Mouse (Mus musculus) common myeloid progenitor, adult 5-6 weeks (primary cell): ENCODE data around the gene Kdm2b. TPM values are rescaled to one million over a fixed set of nuclear protein-coding genes. Genes with fewer than 3 reads are reported as not detected.

Experiments used
- ATAC-seq: replicated peaks from 2 replicates; pipeline ENCODE4 v1.8.0; 2016; ENCODE audit warnings: low read depth, mild to moderate bottlenecking, moderate TSS enrichment, inconsistent platforms; ENCODE audit not compliant: poor library complexity, severe bottlenecking
- total RNA-seq: library from RNA; stranded (forward); fragments of 200-1000, 187-1606 nt; gene quantifications from 2 replicates; pipeline ENCODE4 v1.2.3, GENCODE M21; 2017

The Kdm2b gene
- total RNA-seq, 1 experiment from 2014 or later: 60.6 TPM

- ATAC-seq: no peak
Measured at GRCm38 (mm10) chr5:122935810-122936209, 53.8 kb downstream of the Kdm2b start.

- ATAC-seq: no peak
Measured at GRCm38 (mm10) chr5:122930991-122931390, 58.6 kb downstream of the Kdm2b start.

- 0 out of 2 replicates have a peak, but pooled peaks have one; percentile 29 for ATAC-seq
Measured at GRCm38 (mm10) chr5:122928293-122928692, 61.3 kb downstream of the Kdm2b start.

GRCm38 (mm10) chr5:122927703-122928102 lies 61.9 kb downstream of the Kdm2b start:
- no peak for ATAC-seq

GRCm38 (mm10) chr5:122927092-122927491 lies 62.5 kb downstream of the Kdm2b start:
- no peak for ATAC-seq

GRCm38 (mm10) chr5:122926341-122926740 lies 63.3 kb downstream of the Kdm2b start:
- no peak for ATAC-seq

- ATAC-seq: peak; percentile 72
Measured at GRCm38 (mm10) chr5:122925534-122925958, 64.1 kb downstream of the Kdm2b start.

- no peak for ATAC-seq
Measured at GRCm38 (mm10) chr5:122923871-122924465, 65.7 kb downstream of the Kdm2b start.

- ATAC-seq: no peak
Measured at GRCm38 (mm10) chr5:122921941-122922340, 67.7 kb downstream of the Kdm2b start.

GRCm38 (mm10) chr5:122920557-122920956 lies 69.1 kb downstream of the Kdm2b start:
- no peak for ATAC-seq

GRCm38 (mm10) chr5:122917982-122918711 lies 71.5 kb downstream of the Kdm2b start:
- ATAC-seq: no peak

GRCm38 (mm10) chr5:122916147-122916546 lies 73.5 kb downstream of the Kdm2b start:
- ATAC-seq: no peak

- ATAC-seq: no peak
Measured at GRCm38 (mm10) chr5:122912863-122913262, 76.8 kb downstream of the Kdm2b start.

- no peak for ATAC-seq
Measured at GRCm38 (mm10) chr5:122909481-122909880, 80.1 kb downstream of the Kdm2b start.

GRCm38 (mm10) chr5:122908001-122908400 lies 81.6 kb downstream of the Kdm2b start:
- no peak for ATAC-seq

GRCm38 (mm10) chr5:122907182-122907581 lies 82.4 kb downstream of the Kdm2b start:
- ATAC-seq: no peak

GRCm38 (mm10) chr5:122903165-122903564 lies 86.5 kb downstream of the Kdm2b start:
- peak; percentile 30 for ATAC-seq

- ATAC-seq: no peak
Measured at GRCm38 (mm10) chr5:122902228-122902627, 87.4 kb downstream of the Kdm2b start.

- peak; percentile 49 for ATAC-seq
Measured at GRCm38 (mm10) chr5:122901666-122902065, 88.0 kb downstream of the Kdm2b start.

GRCm38 (mm10) chr5:122901179-122901578 lies 88.4 kb downstream of the Kdm2b start:
- no peak for ATAC-seq

GRCm38 (mm10) chr5:122900558-122901171 lies 89.0 kb downstream of the Kdm2b start:
- no peak for ATAC-seq
